Mouse (Mus musculus) lung, adult 2 months (tissue): ENCODE measurements around the gene Pgm2.

ENCODE experiments used
- CTCF ChIP-seq: fragments of 200-500 bp; IDR thresholded peaks from 2 replicates; pipeline ENCODE4 v1.5.1; 2011; ENCODE audit warnings: mild to moderate bottlenecking, low read length, control low read depth; ENCODE audit not compliant: insufficient read depth
- POLR2A ChIP-seq: fragments of 200-500 bp; IDR thresholded peaks from 2 replicates; pipeline ENCODE4 v1.6.1; 2011; ENCODE audit warnings: low read depth, mild to moderate bottlenecking, control low read depth, low read length, borderline replicate concordance; ENCODE audit errors: extremely low read depth

- TF ChIP-seq CTCF (no peak), POLR2A (no peak)
Observed at GRCm38 (mm10) chr5:64156579-64156978, 63.8 kb downstream of the Pgm2 start.
